Mouse (Mus musculus) stomach, postnatal 0 days (tissue): ENCODE measurements around the gene Prkaa2.

Source experiments
- CTCF ChIP-seq: IDR thresholded peaks from 2 replicates; pipeline ENCODE4 v1.5.1; 2016; ENCODE audit warnings: antibody characterized with exemption, low read depth, mild to moderate bottlenecking, moderate library complexity
- EP300 ChIP-seq: optimal IDR thresholded peaks from 2 replicates; pipeline ENCODE3; 2016; ENCODE audit warnings: antibody characterized with exemption

GRCm38 (mm10) chr4:105158169-105158555 lies 48.5 kb upstream of the Prkaa2 start:
- peak; percentile 59 for TF ChIP-seq CTCF
- TF ChIP-seq EP300: no peak
